Mouse (Mus musculus): ENCODE data around the gene Erbb4. TPM values are rescaled to one million over a fixed set of nuclear protein-coding genes. Genes with fewer than 3 reads are reported as not detected.

The Erbb4 gene
- total RNA-seq (2021): under 1 TPM; 0.18 to 0.33 TPM
- long read RNA-seq, experiment 1: 0 reads
- long read RNA-seq, experiment 2: 0 reads

DNA sequence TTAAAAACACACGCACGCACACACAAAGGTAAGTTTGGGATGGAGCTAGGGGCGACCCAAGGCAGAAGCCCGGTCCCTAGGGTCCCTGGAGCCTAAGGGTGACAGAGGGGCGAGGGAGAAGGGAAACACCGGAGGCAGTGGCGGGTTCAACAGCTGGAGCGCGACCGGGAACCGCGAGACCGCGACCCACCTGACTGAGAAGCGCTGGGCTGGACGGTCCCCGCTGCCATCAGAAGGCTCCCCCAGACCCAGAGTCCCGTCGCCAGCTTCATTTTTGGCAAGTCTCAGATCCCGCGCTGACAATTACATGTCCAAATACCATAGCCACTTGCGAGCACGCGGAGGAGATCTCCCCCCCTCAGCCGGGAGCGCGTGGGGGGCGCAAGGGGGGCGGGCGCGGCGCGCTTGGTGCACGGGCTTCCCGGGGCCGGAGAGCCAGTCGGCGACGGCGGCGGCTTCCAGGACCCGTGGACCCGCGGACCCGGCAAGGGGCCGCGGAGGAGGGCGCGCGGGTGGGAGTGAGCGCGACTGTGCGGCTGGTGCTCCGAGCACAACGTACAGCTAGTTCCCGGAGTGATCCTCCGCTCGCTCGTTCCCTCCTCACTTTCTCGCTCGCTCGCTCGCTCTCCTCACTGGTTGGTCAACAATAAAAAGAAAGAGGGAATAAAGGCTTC, at the start of gene Erbb4:
Erbb4 (minus strand) TSS at position 575 of the 674 bp plus-strand sequence.
- DNase-seq (ENCODE audit: low spot score): no peak

DNA sequence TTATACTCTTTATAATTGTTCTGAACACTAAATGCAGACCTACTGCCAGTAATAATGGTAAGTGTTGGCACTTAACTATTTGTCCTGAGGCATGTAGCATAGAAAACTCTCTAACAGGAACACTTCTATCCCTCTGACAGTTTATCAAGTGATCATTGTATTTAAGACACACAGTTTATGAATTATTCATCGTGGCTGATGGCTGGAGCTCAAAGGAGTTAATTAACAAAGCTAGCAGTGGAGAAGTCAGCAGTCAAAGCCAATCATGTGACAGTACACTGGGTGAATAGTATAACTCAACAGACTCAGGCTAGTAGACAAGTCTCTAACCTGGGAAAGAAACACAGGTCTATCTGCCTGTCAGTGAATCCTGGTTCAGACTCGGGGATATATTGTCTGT, 49.5 kb upstream of the Erbb4 start:
- no peak for DNase-seq (ENCODE audit: low spot score)

DNA sequence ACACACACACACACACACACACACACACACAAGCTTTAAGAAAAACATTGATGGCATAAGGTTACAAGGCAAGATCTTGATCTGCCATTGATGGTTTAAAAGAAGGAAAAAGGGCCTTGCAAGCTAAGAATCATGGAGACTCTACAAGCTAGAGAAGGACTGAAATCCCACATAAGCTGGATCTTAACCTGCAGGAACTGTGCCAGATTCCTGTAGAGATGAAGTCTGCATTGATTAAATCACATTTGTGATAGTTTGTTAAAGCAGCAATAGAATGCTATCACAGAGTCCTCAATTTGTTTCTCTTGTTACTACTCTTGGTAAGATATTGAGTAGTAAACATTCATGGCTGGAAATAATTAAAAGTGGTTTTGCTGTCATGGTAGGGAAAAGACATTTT, 33.5 kb upstream of the Erbb4 start:
- DNase-seq (ENCODE audit: low spot score): no peak

DNA sequence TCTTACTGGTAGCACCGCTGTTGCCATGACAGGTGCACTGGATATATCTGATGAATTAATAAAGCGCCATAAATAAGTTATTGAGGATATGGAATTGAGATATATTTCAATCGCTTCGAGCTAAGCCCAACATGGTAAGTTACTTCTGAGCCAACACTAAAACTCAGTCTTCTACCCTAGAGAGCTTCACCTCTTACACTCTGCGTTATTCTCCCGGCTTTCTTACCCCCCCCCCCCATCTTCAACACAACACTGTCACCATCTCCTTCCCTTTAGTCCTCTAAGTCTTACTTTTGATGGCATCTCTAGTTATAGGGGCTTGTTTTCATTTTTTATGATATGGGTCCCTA, 31.6 kb upstream of the Erbb4 start:
- DNase-seq (ENCODE audit: low spot score): no peak

DNA sequence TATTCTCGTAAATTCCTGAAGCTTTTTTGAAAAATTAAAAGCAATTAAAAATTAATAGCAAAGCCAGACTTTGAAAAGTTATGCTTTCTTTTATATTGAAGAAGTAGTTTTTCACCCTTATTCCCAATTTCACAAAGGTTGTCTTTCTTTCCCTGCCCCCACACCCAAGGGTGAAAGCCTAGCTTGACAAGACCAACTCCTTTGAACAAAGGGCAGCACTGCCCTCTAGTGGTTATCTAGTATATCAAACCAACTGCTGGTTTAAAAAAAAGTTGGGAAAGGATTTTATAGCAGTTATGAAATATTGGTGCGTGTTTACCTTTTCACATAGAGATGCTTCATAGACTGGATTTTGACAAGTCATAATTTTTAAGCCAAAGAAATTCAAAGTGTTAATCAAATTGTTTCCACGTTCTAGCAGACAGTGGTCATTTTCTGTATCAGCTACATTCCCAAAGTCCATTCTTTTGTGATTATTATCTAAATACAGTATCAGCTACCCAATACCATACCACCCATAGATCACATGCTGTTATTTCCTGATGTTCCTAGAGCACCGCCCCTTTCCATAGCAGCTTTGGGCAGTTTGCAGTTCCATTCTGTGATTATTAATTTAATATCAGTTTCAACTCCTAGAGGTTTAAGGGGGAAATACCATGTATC, 31.1 kb upstream of the Erbb4 start:
- DNase-seq (ENCODE audit: low spot score): peak; percentile 54

DNA sequence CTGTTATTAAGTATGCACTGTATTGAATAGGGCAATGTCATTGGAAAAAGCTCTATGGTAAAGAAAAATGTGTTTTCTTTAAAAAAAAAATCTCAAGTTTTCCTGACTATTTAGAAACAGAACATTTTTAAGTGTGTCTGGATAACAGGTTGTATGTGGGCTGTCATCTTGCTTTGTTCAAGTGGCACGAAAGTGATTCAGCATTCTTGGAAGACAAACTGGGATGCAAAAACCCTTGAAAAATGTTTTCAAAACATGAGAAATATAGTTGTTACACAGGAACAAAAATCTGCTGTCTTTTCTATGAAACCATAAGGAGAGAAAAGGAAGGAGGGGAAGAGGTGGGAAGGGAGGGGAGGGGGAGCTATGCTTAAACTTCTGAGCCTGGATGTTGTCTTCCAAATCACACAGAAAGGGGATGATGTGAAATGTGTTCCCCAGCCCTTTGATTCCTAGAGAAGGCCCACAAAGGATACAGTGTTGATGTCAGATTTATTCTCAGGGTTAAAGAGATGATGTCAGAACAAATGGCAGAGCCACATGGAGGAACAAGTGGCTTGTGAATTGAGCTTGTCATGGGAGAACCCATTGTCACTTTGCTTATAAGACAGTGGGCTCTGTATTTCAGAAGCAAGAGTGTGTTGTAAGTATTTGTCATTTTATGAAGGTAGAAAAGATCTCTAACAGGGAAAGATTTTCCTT, 16.4 kb upstream of the Erbb4 start:
- DNase-seq (ENCODE audit: low spot score): no peak

DNA sequence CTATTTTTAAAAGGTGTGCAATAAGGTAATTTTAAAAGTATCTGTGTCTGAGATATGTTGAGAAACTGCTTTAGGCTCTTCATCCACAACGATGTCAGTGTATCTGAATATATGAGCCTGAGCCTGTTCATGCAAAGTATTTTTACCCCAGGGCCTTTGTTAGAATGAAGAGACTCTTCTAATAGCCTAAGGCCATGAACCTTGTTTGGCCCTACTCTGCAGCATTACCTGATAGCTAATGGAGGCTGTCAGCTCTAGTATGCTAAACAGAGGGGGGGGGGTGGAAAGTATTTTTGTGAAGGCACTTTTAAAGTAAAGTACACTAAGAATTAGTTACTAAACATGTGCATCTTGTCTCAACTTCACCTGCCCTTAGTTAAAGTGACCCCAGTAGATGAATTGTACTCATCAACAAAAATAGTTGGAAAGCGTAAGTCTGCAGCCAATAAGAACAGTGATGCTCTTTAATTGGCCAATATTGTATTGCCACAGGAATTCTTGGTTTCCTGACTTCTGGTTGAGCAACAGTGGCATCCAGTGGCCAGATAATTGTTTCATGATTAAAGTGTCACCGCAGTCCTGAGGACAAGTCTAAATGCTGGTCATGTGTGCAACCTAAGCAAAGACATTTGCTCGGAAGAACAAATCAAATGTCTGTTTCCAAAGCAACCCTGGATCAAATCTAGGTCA, 10.5 kb upstream of the Erbb4 start:
- DNase-seq (ENCODE audit: low spot score): no peak

DNA sequence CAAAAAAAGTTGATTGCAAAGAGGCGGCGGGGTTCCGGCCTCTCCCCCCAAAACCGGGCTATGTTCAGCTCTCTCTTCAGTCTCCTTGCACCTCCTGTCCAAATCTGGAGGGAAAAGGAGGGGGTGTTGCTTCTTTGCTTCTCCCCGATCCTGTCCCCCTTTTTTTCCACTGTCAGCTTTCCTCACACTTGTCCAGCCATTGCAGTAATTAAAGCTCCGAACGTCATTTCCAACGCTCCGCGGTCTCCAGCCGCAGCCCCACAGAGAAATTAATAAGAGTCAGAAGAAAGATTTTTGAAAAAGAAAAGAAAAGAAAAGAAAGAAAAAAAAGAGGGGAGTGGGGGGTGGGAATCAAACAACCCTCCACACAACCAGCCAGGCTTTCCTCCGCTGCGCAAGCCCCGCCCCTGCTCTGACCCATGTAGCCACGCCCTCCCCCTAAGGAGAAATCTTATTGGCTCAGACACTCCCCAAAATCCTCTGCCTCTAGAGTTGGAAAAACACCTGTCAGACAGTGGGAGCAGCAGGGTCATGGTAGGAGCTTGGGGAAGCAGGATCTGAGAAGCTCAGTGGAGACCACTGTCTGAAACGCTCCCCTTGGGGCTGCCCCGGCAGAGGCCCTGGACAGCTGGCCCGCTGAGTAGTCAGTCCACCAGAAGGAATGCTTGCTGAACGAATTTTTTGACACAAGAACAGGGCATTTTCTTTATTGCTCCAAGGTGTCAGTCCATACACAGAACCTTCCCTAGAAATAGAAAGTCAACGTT, 483 bp upstream of the Erbb4 start:
- no peak for DNase-seq (ENCODE audit: low spot score)

DNA sequence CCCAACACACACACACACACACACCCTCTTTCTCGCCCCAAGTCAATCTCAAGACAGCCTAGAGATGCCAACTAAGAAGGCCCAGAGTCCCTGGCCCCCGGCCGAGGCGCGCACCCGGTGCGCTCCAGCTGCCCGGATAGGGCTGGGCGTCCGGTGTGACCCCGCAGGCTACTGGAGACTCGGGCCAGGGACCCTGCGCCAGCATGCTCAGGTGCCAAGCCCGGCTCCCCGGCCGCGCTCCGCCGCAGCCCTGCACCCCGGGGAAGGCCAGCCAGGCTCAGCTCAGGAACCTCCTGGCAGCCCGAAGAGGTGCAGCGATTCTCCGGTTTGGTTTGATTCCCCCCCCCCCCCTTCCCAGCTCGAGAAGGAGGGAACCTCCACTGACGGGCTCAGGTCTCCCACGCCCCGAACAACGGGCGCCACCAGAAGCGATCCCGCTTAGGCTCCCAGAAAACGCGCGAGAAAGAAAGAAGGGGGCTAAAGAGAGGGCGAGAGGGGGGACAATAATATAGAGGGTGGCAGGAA, 860 bp downstream of the Erbb4 start:
- DNase-seq (ENCODE audit: low spot score): peak; percentile 3

DNA sequence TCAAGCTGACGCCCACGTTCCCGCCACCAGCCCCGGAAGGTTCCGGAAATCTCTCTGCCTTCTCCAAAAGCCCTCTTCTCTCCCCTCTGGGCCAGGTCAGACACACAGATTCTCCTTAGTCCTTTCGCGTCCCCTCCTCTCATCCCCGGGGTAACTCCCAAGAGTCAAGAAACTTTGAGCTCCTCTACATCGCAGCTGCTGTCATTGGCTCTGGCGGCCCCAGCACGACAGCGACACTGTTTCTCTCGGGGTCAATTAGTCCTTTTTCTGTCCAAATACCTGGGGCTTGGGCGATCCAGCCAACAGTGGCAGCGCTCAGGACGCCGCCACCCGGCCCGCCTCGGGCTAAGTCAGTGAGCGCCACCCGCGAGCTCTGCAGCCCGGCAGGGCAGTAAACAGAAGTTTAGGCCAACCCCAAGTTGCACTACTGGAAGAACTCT, 1.5 kb downstream of the Erbb4 start:
- DNase-seq (ENCODE audit: low spot score): no peak

DNA sequence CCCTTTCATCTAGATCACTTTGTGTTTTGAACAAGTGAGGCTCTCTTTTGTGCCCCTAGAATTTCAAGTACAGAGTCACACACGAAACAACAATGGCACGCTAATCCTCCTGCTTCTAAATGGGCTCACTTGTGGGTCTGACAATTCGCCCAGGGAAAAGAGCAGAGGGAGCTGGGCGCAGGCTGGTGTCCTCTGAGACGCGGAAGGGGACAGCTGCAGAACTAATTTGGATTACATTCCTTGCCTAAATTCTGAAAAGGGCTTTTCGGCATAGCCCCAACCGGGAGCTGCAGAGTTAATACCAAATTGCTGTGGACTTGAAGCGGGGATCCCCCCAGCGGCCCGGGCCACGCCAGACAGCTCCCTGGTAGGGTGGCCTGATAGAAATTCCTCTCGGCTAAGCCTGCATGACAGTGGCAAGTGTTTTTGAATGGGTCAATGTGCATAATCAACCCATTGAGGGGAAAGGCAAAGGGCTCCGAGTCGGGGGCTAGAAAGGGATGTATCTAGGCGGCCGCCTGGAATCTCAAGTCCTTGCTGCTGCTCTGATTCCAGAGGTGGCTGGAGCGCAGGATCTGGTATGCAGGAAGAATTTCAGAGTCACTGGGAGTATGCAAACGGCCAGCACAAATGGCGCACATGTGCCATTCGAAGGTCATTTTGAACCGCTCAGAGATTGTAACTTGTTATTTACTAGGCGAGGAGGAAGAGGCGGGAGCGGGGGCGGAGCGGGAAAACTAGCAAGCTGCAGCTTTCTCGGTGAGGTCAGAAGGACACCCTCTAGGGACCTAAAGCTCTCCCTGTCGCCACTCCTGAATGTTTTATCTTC, 2.2 kb downstream of the Erbb4 start:
- DNase-seq (ENCODE audit: low spot score): no peak

DNA sequence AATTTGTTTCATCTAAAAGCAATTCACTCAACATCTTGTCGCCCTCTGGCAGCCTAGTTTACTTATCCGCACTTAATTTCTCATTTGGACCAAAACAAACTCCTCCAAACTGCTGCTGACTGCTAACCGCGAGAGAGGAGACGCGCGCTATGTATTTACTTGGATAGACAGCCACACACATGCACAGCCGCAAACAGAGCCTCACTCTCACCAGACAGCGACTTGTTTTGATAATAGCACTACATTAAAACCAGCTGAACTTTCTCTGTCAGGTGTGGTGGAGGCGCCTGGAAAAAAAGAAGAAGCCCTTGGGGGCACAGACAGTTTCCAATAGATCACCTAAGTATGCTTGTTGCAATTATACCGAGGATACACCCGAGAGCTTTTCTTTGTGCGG, 2.8 kb downstream of the Erbb4 start:
- no peak for DNase-seq (ENCODE audit: low spot score)

DNA sequence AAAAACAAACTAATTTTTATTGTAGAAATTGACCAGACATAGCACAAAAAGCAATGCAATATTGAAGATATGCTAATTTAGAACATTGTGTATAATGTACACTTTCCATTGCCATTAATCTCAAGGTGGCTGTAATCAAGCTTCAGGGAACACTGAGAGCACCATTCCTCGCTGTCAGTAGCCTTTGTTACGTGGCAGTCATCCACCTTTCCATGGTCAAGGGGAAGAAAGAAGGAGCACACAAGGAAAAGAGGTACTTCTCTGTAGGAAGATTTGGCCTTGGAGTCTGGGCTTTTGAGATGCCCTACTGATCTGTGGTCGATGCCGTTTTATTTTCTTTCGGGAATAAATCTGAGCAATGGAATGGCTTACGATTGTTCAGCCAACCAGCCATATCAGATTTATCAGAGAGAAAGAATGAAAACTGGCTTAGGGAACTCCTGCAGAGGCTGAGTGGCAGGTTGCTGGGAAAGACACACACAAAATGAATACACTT, 4.6 kb downstream of the Erbb4 start:
- DNase-seq (ENCODE audit: low spot score): no peak

DNA sequence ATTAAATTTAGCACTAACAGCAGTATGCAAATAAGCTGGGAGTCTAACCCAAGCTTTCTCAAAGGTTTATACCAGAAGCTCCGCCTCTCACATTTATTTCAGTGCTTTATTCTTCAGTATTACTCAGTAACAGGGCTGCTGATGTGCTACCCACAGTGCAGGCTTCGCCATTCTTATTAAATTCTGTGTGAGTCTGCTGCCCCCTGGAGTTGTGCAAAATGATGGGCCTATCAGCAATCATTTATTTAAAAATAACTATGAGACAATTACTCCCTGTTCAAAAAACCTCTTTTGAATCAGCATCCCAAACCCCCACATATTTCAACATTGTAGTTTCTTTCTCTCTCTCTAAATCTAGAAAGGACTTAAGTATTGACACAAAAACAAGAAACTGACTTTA, 6.2 kb downstream of the Erbb4 start:
- DNase-seq (ENCODE audit: low spot score): no peak

DNA sequence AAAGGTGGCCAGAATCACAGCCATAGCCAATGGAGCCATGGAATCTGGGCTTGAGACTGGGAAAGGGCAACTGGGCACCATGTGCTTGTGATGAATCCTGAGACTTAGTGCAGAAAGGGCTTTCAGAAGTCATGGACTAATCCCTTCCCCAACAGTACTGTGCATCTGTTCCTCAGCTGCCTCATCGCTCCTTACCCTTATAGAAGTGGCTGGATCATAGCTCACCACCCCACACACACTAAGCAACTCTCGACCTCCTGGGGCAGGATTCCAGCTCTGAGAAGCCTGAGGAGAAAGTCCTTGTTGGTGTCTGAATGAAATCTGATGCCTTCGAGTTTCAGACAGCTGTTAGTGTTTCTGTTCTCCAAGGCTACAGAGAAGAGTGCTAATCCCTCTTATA, 14.8 kb downstream of the Erbb4 start:
- no peak for DNase-seq (ENCODE audit: low spot score)

DNA sequence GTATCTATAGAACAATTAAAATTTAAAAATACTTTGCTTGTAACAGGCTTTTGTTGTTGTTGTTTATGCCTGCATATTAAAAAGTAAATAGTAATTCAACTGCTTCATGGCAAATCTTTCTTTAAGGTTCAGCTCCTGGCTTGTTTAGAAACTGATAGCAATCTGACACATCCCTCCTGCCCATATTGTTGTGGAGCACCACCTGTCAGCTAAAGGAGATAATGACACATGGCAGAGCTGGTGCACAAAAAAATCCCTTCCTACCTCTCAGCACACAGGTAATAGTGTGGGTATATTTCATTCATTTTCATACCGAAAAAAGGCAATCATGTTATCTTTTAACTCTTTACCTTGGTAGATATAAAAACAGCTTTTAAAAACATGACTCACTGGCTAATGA, 18.5 kb downstream of the Erbb4 start:
- no peak for DNase-seq (ENCODE audit: low spot score)

DNA sequence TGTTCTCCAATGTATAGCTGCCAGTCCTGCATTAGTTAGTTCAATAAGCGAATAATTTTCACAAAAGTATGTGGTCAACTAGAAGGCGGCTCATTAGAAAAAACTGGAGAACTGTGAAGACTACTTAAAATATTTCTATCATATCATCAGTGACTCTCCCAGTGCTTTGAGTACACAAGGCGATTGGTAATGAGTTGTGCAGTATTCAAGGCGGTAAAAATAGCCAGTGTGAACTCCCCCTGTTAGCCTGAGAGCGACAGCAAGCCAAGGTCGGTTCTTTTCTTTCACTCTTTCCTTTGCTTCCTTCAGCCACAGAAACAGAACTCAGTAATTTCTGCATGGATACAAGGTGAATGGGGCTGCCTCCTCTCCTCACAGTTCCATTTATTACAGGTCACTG, 22.1 kb downstream of the Erbb4 start:
- no peak for DNase-seq (ENCODE audit: low spot score)

DNA sequence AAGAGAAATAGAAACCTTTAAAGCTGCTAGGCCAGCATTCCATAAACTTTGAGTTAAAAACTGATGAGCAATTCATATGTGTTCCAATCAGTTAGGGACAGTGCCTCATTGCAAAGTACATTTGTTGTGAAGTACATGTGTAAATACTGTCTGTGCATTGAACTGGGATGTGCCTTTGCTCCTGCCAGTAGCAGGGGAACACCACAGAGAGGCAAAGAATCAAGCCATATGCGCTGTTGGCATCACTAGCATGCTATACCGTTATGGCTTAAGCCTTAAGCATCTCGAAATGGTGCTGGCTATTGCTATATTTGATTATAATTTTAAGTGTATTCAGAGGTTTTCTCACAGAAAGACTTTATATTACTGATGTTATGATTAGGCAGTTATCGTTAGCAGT, 58.9 kb downstream of the Erbb4 start:
- no peak for DNase-seq (ENCODE audit: low spot score)

DNA sequence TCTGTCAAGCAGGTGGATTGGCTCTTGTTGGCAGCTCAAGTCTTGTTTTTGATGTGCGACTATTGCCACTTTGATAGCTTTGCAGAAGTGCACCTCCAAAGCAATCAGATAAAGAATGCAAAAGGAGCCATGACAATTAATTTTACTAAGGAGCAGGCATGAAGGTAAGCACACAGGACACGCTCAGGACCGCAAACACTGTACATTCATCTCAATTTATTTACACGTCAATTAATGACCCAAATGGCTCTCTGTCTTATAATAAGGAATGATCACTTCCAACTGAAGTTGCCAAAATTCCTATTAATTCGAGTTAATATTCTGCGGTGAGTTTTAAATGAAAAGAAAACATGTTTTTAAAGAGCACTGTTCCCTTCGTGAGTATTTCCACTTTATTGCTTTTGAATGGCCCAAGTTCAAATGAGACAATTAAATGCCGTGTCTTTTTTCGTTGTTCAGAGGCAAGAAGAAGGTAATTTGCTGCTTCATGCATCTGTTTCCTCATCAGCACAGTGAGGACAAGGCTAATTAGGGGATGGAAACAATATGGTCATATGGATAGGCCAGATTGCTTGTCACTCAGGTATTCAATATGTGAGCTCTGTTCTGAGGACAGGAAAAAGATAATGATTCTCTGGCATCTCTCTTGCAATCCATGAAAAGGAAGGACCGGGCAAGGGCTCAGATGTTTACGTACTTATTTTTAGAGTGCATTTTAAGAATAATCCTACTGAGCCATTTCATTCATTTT, 61.5 kb downstream of the Erbb4 start:
- DNase-seq (ENCODE audit: low spot score): no peak
